Mouse (Mus musculus): ENCODE data around the gene Tspan17. TPM values are rescaled to one million over a fixed set of nuclear protein-coding genes. Genes with fewer than 3 reads are reported as not detected.
A peak's percentile ranks its signal among the peaks of the same experiment; 100 is the strongest.

The Tspan17 gene
- polyA plus RNA-seq, 1 experiment, result 89.8 TPM

DNA sequence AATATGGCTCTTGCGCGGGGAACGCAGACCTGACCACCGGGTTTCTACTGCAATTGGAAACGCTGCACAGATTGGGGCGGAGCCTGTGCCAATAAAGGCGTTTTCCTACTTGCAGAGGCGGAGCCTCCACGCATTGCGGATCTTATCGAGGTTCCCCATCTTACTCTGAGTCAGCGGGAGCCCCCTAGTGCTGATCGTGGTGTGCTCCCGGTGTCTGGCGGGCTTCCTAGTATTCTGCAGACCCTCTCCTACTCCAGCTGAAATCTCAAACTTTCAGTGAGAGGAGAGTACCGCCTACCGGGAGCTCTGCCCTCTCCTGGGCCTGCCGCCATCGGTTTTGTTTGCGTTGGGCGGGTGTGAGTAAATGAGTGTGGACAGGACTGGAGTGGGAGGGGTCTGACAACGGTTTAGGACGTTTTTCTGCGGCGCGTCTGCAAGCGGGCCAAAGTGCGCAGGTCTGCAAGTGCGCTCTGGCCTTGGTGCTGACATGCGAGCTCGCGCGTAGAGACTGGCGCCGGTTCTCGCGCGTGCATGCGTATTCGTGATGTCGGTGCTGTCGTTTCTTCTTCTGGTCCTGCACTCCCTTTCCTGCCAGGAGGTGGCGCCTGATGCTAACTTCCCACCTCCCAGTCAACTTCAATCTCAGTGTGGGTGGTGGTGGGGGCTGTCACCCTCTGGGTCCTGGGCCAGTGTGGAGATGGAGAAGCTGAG lies 31.0 kb upstream of the Tspan17 start:
- H3K27ac ChIP-seq (ENCODE audit: insufficient read depth, low read length), result peak overlapping the region; percentile 87
- peak; percentile 96 to 98 for DNase-seq
- H3K4me1 ChIP-seq (ENCODE audit: control insufficient read depth, insufficient read depth, low read length), result peaks cover 51% of the 10 kb centered on the region
- WGBS, result under 1% methylated on average over 43 of the region's 43 CpGs
- TF ChIP-seq POLR2A (IDR thresholded peaks at IDR 0.05; ENCODE audit: borderline replicate concordance, insufficient read depth, low read length), result peak; percentile 63
- peak; percentile 95 for TF ChIP-seq CTCF (IDR thresholded peaks at IDR 0.05; ENCODE audit: borderline replicate concordance, insufficient read depth, low read depth, low read length)
- H3K27me3 ChIP-seq (ENCODE audit: control insufficient read depth, insufficient read depth, low read length), result no peaks in the 10 kb centered on the region
- peak overlapping the region; percentile 56 for H3K4me3 ChIP-seq (replicated peaks; ENCODE audit: insufficient read depth, low read depth, low read length)

DNA sequence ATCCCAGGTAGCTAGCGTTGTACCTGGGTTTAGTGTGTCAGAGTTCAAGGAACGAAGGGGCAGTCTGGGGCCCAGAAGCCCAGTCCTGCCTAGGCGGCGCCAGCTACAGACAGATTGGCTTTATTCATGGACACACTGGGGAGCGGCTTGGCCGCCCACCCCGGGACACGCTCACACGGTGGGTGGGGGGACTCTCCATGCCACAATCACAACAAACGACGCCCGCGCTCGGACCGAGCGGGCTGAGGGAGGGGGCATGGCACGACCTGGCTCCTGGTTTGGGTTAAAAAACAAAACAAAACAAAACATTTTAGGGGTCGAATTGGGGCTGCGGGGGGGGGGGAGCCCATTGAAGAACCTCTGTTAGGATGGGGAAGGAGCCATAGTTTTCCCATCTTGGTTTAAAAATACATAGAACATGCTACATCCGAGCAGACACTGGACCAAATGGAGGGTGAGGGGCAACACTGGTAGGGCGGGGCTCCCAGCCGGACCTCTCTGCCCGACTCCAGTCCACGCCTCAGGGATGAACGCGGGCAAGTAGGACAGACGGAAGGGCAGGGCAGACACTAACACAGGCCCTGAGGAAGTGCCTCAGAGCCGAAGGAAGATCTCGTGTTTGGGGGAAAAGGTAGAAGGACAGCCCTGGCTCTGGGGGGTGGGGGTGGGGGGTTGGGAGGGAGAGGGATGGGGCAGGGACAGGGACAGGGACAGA lies 30.3 kb upstream of the Tspan17 start:
- Histone ChIP-seq H3K27me3 (ENCODE audit: control insufficient read depth, insufficient read depth, low read length) (no peaks in the 10 kb centered on the region), H3K4me1 (ENCODE audit: control insufficient read depth, insufficient read depth, low read length) (peaks cover 46% of the 10 kb centered on the region), H3K27ac (ENCODE audit: insufficient read depth, low read length) (peak overlapping the region; percentile 81), H3K4me3 (replicated peaks; ENCODE audit: insufficient read depth, low read depth, low read length) (peak overlapping the region; percentile 56)
- peak; percentile 56 to 62 for DNase-seq
- under 1% methylated on average over 29 of the region's 29 CpGs for WGBS
- TF ChIP-seq CTCF (IDR thresholded peaks at IDR 0.05; ENCODE audit: borderline replicate concordance, insufficient read depth, low read depth, low read length), result no peak
- TF ChIP-seq POLR2A (IDR thresholded peaks at IDR 0.05; ENCODE audit: borderline replicate concordance, insufficient read depth, low read length), result no peak

DNA sequence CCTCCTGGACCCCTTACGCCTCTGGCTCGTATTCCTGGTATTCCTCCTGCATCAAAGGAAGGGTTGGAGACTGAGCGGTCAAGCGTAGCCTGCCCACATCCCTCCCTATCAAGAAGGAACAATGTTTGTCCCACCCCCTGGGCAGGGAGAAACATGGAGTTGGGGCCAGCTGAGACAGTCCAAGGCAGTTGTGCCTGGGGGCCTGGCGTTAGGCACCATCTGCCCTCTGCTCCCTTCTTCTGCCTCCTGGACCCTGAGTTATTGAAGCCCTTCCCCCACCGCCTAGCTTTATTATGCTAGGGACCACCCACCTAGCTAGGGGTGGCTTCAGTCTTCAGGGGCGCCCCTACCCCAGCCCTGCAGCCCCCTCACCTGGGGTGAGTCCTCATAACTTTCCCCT lies 29.7 kb upstream of the Tspan17 start:
- Histone ChIP-seq H3K4me1 (ENCODE audit: control insufficient read depth, insufficient read depth, low read length) (peaks cover 48% of the 10 kb centered on the region), H3K4me3 (replicated peaks; ENCODE audit: insufficient read depth, low read depth, low read length) (no peak overlapping the region), H3K27ac (ENCODE audit: insufficient read depth, low read length) (peak overlapping the region; percentile 81; the same call in 1 of the 2 replicates), H3K27me3 (ENCODE audit: control insufficient read depth, insufficient read depth, low read length) (no peaks in the 10 kb centered on the region)
- whole genome bisulfite sequencing, result 12% methylated on average over 7 of the region's 7 CpGs
- DNase-seq, result peak; percentile 49 to 60
- TF ChIP-seq POLR2A (IDR thresholded peaks at IDR 0.05; ENCODE audit: borderline replicate concordance, insufficient read depth, low read length), result no peak
- no peak for TF ChIP-seq CTCF (IDR thresholded peaks at IDR 0.05; ENCODE audit: borderline replicate concordance, insufficient read depth, low read depth, low read length)

DNA sequence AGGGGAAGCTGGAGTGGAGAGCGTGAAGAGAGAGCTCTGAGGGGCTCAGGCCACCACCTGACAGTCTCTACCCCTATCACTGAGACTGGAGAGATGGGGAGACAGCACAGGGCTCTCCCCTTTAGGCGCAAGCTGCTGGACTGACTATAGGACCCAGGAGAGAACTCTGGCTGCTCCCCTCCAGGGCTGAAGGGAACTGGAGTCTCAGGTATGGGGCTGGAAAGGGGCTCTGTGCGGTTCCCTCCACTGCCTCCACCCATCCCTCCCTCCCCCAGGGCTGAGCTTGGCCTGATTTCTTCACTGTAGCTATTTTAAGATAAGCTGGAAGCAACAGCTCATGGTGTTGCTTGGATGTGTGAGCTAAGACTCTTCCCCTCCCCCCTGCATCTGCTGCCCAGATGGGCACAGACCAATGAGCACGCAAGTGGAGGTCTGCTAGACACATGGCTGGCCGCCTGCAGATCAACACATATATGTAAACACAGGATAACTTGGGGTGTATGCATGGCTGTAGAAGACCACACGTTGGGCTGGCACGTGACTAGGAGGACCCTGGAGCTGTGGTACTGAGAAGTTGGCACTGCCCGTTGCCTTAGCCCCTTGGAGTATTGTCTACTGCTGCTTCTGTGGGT lies 28.9 kb upstream of the Tspan17 start:
- Histone ChIP-seq H3K27me3 (ENCODE audit: control insufficient read depth, insufficient read depth, low read length) (no peaks in the 10 kb centered on the region), H3K4me3 (replicated peaks; ENCODE audit: insufficient read depth, low read depth, low read length) (no peak overlapping the region), H3K27ac (ENCODE audit: insufficient read depth, low read length) (peak overlapping the region; percentile 81), H3K4me1 (ENCODE audit: control insufficient read depth, insufficient read depth, low read length) (peaks cover 42% of the 10 kb centered on the region)
- 18% methylated on average over 8 of the region's 8 CpGs for WGBS
- peak; percentile 68 to 78 for DNase-seq
- TF ChIP-seq POLR2A (IDR thresholded peaks at IDR 0.05; ENCODE audit: borderline replicate concordance, insufficient read depth, low read length), result no peak
- no peak for TF ChIP-seq CTCF (IDR thresholded peaks at IDR 0.05; ENCODE audit: borderline replicate concordance, insufficient read depth, low read depth, low read length)

DNA sequence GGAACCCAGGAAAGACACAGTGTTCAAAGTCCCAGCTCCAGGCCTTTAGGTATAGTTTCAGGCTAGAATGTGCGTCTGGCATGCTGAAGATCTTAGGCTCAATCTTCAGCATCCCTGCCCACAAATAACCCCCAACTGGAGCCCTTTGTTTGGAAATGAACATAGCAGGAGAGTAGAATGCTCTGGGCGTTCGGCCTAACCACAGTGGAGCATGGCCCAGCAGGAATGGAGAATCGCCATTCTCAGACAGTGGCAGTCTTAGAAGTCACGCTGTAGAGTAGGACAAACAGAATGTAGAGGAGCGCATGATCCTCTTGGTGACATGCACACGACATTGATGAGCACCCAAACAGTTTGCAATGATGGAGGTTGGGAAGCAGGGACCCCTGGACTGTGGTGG lies 28.3 kb upstream of the Tspan17 start:
- Histone ChIP-seq H3K4me1 (ENCODE audit: control insufficient read depth, insufficient read depth, low read length) (peaks cover 38% of the 10 kb centered on the region), H3K27ac (ENCODE audit: insufficient read depth, low read length) (peak overlapping the region; percentile 81; the same call in 1 of the 2 replicates), H3K27me3 (ENCODE audit: control insufficient read depth, insufficient read depth, low read length) (no peaks in the 10 kb centered on the region), H3K4me3 (replicated peaks; ENCODE audit: insufficient read depth, low read depth, low read length) (no peak overlapping the region)
- TF ChIP-seq POLR2A (IDR thresholded peaks at IDR 0.05; ENCODE audit: borderline replicate concordance, insufficient read depth, low read length) (no peak), CTCF (IDR thresholded peaks at IDR 0.05; ENCODE audit: borderline replicate concordance, insufficient read depth, low read depth, low read length) (no peak)
- peak in 1 of 2 experiments; percentile 39 for DNase-seq
- 33% methylated on average over 7 of the region's 7 CpGs for WGBS

DNA sequence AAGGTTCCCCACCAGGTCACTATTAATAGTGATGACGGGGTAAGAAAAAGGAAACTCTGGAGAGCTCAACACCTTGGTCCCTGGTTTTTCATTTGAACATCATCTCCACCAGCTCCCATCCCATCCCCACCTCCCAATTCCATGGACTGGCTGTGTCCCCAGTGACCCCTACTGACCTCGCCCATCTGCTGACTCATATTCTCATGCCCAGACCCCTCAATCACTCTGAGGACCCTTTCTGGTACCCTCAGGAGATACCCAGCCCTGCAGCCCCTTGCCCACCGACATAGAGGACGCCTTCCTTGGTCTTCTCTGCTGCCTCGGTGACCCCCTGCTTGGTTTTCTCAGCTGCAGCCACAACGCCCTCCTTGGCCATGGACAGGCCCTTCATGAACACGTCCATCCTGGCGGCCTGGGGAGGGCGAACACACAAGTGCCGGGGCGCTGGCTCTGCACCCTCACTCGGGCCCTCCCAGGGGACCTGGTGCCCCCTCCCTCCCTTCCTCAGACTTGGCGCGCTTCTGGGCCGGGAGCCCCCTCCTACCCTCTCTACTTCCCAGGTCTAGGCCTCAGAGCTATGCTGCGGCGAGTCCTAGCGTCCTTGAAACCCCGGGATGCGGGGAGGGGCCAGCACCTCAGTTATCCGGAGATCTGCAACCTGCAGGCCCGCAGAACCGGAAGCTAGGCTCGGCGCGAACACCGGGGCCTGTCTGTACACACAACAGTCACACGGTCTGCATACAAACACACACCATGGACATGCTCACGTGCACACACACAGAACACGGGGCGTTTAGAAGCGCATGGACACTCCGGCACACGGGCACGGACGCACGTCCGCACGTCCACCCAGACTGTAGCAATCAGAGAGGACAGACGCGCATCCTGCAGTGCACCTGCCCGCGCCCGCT lies 23.6 kb upstream of the Tspan17 start:
- H3K4me1 ChIP-seq (ENCODE audit: control insufficient read depth, insufficient read depth, low read length), result peaks cover 23% of the 10 kb centered on the region
- 3% methylated on average over 44 of the region's 44 CpGs for WGBS
- TF ChIP-seq POLR2A (IDR thresholded peaks at IDR 0.05; ENCODE audit: borderline replicate concordance, insufficient read depth, low read length) (no peak), CTCF (IDR thresholded peaks at IDR 0.05; ENCODE audit: borderline replicate concordance, insufficient read depth, low read depth, low read length) (no peak)
- peak; percentile 75 to 81 for DNase-seq
- no peaks in the 10 kb centered on the region for H3K27me3 ChIP-seq (ENCODE audit: control insufficient read depth, insufficient read depth, low read length)
- H3K27ac ChIP-seq (ENCODE audit: insufficient read depth, low read length), result peak overlapping the region; percentile 85
- peak overlapping the region; percentile 71 for H3K4me3 ChIP-seq (replicated peaks; ENCODE audit: insufficient read depth, low read depth, low read length)

Data from cerebellum, adult 2 months (tissue).